Mouse (Mus musculus) testis, postnatal 10 days (tissue): Measurements from ENCODE around the gene Faim2.

Experiments used
- DNase-seq: peaks from one replicate; pipeline ENCODE4 v3.0.0; 2021; ENCODE audit warnings: low spot score

Faim2 gene

GRCm38 (mm10) chr15:99463194-99463593 lies 64.8 kb downstream of the Faim2 start:
- DNase-seq: no peak

GRCm38 (mm10) chr15:99457606-99458401 lies 70.2 kb downstream of the Faim2 start, which contains the start of gene Nckap5l:
Nckap5l (minus strand) TSS chr15:99457748.
- DNase-seq: peak; percentile 97

GRCm38 (mm10) chr15:99456963-99457605 lies 70.9 kb downstream of the Faim2 start:
- peak; percentile 81 for DNase-seq

DNA sequence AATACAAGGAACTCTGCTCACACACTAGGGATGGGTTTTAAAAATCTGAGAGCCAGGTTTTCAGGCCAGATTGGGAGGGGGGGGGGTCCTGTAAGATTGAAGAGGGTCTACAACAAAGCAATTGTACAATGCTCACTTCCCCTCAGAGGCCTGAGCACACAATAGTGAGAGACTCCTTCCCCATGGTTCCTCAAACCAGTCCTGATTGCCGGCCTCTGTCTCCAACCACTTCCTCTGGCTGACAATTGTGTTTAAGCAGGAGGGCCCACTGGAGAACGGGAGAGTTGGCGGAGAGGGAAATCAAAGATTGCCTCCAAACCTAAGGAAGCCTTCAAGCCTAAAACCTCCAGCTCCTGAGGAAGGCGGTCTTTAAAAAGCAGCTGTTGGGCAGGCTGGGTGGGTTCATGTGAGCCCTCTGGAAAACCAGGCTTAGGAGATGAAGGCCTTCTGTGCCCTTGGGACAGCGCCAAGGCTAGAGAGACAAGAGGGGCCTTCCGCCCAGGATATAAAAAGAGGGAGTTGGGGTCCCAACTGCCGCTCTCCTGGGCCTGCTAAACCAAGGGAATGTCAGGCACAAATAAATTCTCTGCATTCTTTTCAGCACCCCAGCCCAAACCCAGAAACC lies 71.5 kb downstream of the Faim2 start:
- no peak for DNase-seq

DNA sequence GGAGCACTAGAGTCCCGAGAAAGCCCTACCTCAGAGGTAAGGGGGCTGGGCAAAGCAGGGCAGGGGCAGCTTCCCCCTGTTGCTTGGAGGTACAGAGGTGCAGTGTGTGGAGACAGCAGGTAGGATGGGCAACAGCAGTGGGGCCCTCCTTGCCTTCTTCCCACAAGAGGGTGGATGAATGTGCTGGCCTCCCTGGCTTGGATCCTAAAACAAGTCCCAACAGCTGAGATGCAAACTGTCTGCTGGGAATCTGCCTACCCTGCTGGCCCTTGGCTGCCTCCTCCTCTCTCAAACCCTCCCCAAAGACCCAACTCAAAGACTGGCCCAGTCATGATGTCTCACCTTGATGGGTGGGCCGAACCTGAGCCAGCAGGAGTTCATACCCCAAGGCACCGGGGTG lies 72.5 kb downstream of the Faim2 start:
- no peak for DNase-seq

GRCm38 (mm10) chr15:99454585-99455279 lies 73.2 kb downstream of the Faim2 start:
- no peak for DNase-seq

DNA sequence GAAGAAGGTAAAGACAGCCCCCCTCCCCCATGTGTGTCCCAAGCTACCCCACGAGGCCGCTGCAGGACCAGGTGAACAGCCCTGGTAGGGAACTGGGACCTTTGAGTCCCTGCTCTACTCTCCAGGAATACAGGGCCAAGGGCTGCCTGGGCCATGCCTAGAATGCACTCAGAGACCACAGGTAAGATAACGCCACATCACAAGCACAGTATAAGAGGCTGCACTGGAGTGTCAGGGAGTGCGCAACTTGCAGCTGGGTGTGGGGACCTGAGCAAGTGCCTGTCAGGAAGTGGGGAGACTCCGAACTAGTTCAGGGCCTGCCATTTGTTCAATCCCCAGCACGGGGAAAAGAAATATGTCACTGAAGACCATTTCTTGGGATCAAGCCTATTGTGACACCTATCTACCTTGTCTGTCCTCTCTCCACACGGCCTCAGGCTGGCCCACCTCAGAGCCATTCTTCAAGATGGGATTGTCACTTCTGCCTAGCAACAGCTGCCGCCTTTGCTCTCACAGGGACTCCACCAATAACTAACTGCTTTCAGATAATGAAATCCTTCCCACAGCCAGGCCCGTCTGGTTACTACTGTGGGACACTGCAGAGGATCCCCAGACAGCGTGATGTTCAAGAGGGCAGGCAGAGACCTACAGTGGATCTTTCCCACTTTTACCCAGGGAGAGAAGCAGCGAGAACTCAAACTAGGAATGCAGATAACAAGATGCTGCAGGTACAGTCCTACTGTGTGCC lies 74.6 kb downstream of the Faim2 start:
- DNase-seq: no peak

GRCm38 (mm10) chr15:99449751-99450280 lies 78.1 kb downstream of the Faim2 start:
- no peak for DNase-seq

DNA sequence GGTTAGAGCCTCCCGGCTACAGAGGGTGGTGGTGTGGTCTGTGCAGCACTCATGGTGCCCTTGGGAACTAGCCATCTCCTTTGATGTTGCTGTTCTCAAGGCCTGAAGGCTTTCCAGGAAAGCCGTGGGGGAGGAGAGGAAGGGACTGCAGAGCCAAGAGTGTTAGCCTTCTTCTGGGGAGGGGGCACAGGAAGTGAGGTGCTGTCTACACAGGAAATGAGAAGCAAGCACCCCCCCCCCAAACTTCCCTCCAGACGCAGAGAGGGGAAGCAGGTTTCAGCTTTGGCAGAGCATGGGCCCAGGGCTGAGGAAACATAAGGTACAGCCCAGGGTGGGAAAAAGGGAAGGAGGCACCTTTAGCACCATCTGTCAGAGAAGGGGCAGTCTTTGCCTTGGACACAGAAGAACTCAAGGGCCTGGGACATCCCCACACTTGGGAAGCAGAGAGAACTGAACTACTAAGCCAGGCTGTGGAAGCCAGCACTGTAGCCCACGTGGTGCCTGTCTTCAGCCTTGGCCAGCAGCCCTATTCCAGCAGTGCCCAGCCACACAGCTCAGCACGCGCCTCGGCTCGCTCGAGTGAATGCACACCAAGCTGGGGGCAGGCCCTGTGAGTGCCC lies 78.7 kb downstream of the Faim2 start:
- peak; percentile 74 for DNase-seq
